Mouse (Mus musculus) hindbrain, embryonic 14.5 days (tissue): ENCODE results near the gene Cers5. TPM values are rescaled to one million over a fixed set of nuclear protein-coding genes. Genes with fewer than 3 reads are reported as not detected.
"Not testable (repeated sequence)": the region's sequence is repeated elsewhere in the genome, so short reads cannot be mapped to it uniquely, and the experiment has no call there.

ENCODE experiments used
- ATAC-seq: fragments of 200-750 bp; cut with Nextera tagmentation; 2 replicates; pipeline ENCODE4 v1.8.0; 2017; ENCODE audit warnings: moderate number of reproducible peaks, mild to moderate bottlenecking, moderate TSS enrichment, moderate library complexity; ENCODE audit not compliant: low FRiP score
- DNase-seq: peaks from one replicate; pipeline ENCODE4 v3.0.0-alpha.2; 2015; ENCODE audit warnings: low spot score
- H3K27ac ChIP-seq: fragments of 300-500 bp; sonication (generic); 2 replicates; pipeline ENCODE4 v1.5.1; 2014; ENCODE audit warnings: mild to moderate bottlenecking, moderate library complexity
- H3K27me3 ChIP-seq: fragments of 300-500 bp; sonication (generic); 2 replicates; pipeline ENCODE4 v1.6.1; 2014; ENCODE audit warnings: mild to moderate bottlenecking, low read length, mixed read lengths; ENCODE audit not compliant: control insufficient read depth, insufficient read depth
- H3K36me3 ChIP-seq: fragments of 300-500 bp; sonication (generic); replicated peaks from 2 replicates; pipeline ENCODE4 v1.6.1; 2014; ENCODE audit not compliant: control insufficient read depth, insufficient read depth
- H3K4me1 ChIP-seq: fragments of 300-500 bp; sonication (generic); replicated peaks from 2 replicates; pipeline ENCODE4 v1.6.1; 2014; ENCODE audit warnings: antibody characterized with exemption, low read length, mixed read lengths; ENCODE audit not compliant: control insufficient read depth, insufficient read depth
- H3K4me2 ChIP-seq: fragments of 300-500 bp; sonication (generic); replicated peaks from 2 replicates; pipeline ENCODE4 v1.6.1; 2014; ENCODE audit warnings: mild to moderate bottlenecking, moderate library complexity
- H3K4me3 ChIP-seq: fragments of 300-500 bp; sonication (generic); replicated peaks from 2 replicates; pipeline ENCODE4 v1.5.1; 2014; ENCODE audit warnings: mild to moderate bottlenecking, low read length
- H3K9ac ChIP-seq: fragments of 300-500 bp; sonication (generic); 2 replicates; pipeline ENCODE4 v1.6.1; 2014
- H3K9me3 ChIP-seq: fragments of 300-500 bp; sonication (generic); 2 replicates; pipeline ENCODE4 v1.6.1; 2016; ENCODE audit warnings: low read length; ENCODE audit not compliant: control insufficient read depth
- WGBS: fragments of 180-500 bp; shearing (Covaris S2); extraction: QIAGEN DNeasy Blood & Tissue Kit; methylation state at CpG from one replicate; pipeline ENCODE4 v1.1.7; 2014; 5-methylcytosine and 5-hydroxymethylcytosine counted together
- polyA plus RNA-seq: library from polyadenylated mRNA; unstranded; fragments of >200 nt; fragmentation: Nextera tagmentation; extraction: Ambion mirVana; gene quantifications from 2 replicates; pipeline ENCODE4 v1.2.1, GENCODE M21; 2014

Cers5 gene
- 78.5 and 89.3 TPM in 2 replicates for polyA plus RNA-seq

DNA sequence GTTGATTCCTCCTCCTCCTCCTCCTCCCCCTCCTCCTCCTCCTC, at the start of gene Cers5:
Gene Cers5, minus strand, starts transcription at position 5 of the 44 bp plus-strand sequence.
- not testable (repeated sequence) for ATAC-seq, DNase-seq, H3K27me3 ChIP-seq, H3K36me3 ChIP-seq, H3K9me3 ChIP-seq
- Histone ChIP-seq H3K4me2 (peak within 1 kb of the TSS; percentile 52), H3K27ac (peak within 1 kb of the TSS; percentile 91), H3K9ac (peak within 1 kb of the TSS; percentile 86), H3K4me1 (peaks cover 15% of the 10 kb centered on the region), H3K4me3 (peak within 1 kb of the TSS; percentile 71)

DNA sequence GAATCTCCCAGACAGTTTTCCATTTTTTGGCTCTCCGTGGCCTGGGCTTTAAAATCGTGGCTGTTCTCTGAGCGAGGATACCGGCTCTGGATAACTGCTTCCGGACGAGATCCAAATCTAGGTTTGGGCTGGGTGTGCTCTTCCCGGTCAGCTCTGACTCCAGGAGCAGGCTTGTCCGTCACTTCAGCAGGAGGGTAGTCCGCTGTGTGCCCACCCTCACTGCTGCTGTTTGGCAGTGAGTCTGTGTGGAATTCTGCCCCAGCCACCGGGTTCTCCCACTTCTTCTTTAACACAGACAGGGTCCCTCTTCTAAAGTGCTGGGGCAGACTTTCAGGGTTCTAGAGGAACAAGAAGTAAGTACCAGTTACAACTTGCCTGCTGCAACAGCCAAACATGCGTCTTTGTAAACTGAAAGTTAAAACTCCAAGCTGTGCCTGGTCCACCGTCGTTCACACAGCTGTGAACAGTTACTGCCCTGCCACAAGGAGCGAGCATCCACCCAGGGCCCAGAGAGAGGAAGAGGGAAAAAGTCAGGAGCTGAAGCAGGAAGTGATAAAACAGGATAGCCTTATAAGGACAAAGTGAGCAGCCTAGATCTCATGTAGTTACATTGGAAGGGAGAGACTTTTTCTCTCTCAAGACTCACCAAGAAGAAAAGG, 47.1 kb upstream of the Cers5 start:
- no peaks in the 10 kb centered on the region for H3K27me3 ChIP-seq
- DNase-seq, result no peak
- H3K27ac ChIP-seq, result peak overlapping the region; percentile 78
- no peaks in the 10 kb centered on the region for H3K36me3 ChIP-seq
- ATAC-seq, result no peak
- H3K4me1 ChIP-seq, result peaks cover 17% of the 10 kb centered on the region
- WGBS, result 64% methylated on average over 14 of the region's 14 CpGs
- H3K9ac ChIP-seq, result peak overlapping the region; percentile 49; the same call in 1 of the 2 replicates
- no peaks in the 10 kb centered on the region for H3K9me3 ChIP-seq
- H3K4me2 ChIP-seq, result peak overlapping the region; percentile 27
- H3K4me3 ChIP-seq, result peak overlapping the region; percentile 21

DNA sequence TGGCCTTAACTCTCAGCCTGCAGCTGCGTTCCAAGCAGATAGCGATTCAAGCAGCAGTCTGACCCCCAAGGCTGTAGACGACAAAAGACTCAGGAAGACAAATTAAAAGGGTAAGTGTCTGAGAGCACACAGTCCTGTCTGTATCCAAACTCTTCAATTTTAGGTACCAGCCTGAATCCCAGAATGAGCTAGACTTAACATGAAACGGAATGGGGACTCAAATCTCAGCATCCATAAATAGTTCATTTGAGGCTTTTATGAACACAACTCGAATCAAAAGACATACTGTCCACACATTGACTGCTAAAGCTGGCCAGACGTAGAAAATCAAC, 46.4 kb upstream of the Cers5 start:
- WGBS, result 35% methylated on average over 6 of the region's 6 CpGs
- peaks cover 17% of the 10 kb centered on the region for H3K4me1 ChIP-seq
- H3K27ac ChIP-seq, result peak overlapping the region; percentile 78
- no peak for ATAC-seq
- peak overlapping the region; percentile 21 for H3K4me3 ChIP-seq
- H3K9me3 ChIP-seq, result no peaks in the 10 kb centered on the region
- peak overlapping the region; percentile 27 for H3K4me2 ChIP-seq
- peak overlapping the region; percentile 49 for H3K9ac ChIP-seq
- no peaks in the 10 kb centered on the region for H3K36me3 ChIP-seq
- no peak for DNase-seq
- no peaks in the 10 kb centered on the region for H3K27me3 ChIP-seq

DNA sequence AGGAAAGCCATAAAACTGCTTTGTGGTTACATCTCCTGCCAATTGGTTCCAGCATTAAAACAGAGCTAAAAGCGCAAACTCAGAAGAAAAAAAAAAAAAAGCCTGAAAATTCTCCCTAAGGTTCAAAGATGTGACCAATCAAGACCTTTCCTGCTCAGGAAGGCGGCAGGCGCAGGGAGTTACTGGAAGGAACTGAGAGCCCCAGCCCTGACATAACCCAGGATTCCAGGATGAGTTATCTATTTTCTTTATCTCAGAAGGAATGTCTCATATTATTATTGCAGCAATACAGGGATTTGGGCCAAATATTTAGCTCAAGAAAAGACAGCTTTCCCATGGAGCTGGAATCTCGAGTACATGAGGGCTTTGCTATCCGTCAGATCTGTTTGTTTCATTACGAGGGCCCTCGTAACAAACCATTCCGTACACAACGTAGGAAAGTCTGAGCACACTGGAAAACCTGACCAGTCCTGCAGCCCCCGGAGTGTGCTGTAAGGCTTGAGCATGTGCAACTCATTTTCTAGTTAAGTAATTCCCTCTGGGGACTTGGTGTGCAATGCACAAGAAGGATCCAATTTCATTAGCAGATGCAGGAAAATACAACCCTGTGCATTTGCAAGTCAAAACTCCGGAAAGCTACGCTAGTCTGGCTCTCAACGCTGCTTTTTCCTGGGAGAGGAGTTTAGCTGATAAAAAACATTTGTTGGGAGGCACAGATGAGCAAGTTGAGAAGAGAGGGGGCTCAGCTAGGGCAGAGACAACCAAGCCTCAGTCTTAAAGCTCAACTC, 45.8 kb upstream of the Cers5 start:
- ATAC-seq, result peak; percentile 53; the same call in 1 of the 2 replicates
- Histone ChIP-seq H3K36me3 (no peaks in the 10 kb centered on the region), H3K4me2 (peak overlapping the region; percentile 27), H3K9ac (peak overlapping the region; percentile 49), H3K4me3 (peak overlapping the region; percentile 21), H3K4me1 (peaks cover 17% of the 10 kb centered on the region), H3K27ac (peak overlapping the region; percentile 78), H3K9me3 (no peaks in the 10 kb centered on the region), H3K27me3 (no peaks in the 10 kb centered on the region)
- WGBS, result 14% methylated on average over 13 of the region's 13 CpGs
- DNase-seq, result peak; percentile 56

DNA sequence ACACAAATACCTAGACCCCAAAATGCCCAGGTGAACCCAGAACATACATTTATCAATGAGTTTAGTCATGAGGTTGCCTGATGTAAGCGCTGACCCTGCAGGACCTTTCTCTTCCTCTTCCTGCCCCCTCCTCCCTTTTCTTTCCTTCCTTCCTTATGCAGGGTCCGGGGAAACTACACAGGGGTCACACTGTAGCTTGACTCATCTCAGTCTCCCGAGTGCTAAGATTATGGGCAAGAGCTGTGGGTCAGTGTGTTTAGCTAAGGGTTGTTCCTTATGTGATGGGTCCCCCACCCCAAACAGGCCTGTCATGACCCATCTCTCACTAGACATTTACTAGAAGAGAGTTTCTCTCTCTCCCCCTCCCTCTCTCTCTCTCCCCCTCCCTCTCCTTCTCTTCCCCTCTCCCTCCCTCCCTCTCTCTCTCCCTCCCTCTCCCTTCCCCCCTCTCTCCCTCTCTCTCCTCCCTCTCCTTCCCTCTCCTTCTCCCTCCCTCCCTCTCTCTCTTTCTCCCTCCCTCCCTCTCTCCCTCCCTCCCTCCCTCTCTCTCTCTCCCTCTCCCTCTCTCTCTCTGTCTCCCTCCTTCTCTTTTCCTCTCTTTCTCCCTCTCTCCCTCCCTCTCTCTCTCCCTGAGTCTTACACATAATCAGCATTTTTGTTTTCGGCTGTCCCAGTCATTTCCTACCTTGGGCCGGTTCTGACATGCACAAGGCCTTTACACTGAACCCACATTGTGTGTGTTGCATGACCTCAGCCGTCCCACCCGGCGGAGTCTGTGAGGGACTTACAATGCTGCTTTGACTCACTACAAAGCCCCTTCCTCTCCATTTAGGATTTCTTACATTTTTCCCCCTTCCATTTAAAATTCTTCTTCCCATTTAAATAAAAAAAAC, 44.9 kb upstream of the Cers5 start:
- Histone ChIP-seq H3K9me3 (no peaks in the 10 kb centered on the region), H3K27ac (peak overlapping the region; percentile 78), H3K9ac (no peak overlapping the region; the same call in 1 of the 2 replicates), H3K4me2 (peak overlapping the region; percentile 27), H3K36me3 (no peaks in the 10 kb centered on the region), H3K4me1 (peaks cover 17% of the 10 kb centered on the region), H3K27me3 (no peaks in the 10 kb centered on the region), H3K4me3 (peak overlapping the region; percentile 21; the same call in 1 of the 2 replicates)
- ATAC-seq (no peak), DNase-seq (no peak)
- WGBS, result 31% methylated on average over 8 of the region's 8 CpGs

DNA sequence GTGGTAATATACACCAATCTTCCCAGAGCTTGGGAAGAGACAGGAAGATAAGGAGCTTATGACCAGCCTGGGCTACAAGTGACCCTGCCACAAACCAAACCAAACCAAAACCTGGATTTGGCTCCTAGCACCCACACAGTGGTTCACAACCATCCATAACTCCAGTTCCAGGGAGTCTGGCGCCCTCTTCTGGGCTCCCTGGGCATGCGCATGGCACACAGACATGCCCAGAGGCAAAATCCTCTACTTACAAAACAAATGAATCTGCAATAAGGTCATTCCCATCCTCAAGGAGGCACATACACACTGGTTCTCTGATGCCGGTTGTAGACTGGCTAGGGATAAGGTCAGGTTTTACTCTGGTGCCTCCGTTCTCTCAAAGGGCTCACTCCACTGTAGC, 43.3 kb upstream of the Cers5 start:
- Histone ChIP-seq H3K27ac (no peak overlapping the region), H3K9me3 (no peaks in the 10 kb centered on the region), H3K4me3 (no peak overlapping the region), H3K4me1 (peaks cover 17% of the 10 kb centered on the region), H3K27me3 (no peaks in the 10 kb centered on the region), H3K36me3 (no peaks in the 10 kb centered on the region), H3K4me2 (no peak overlapping the region), H3K9ac (no peak overlapping the region)
- WGBS, result 90% methylated on average over 4 of the region's 4 CpGs
- ATAC-seq (no peak), DNase-seq (no peak)

DNA sequence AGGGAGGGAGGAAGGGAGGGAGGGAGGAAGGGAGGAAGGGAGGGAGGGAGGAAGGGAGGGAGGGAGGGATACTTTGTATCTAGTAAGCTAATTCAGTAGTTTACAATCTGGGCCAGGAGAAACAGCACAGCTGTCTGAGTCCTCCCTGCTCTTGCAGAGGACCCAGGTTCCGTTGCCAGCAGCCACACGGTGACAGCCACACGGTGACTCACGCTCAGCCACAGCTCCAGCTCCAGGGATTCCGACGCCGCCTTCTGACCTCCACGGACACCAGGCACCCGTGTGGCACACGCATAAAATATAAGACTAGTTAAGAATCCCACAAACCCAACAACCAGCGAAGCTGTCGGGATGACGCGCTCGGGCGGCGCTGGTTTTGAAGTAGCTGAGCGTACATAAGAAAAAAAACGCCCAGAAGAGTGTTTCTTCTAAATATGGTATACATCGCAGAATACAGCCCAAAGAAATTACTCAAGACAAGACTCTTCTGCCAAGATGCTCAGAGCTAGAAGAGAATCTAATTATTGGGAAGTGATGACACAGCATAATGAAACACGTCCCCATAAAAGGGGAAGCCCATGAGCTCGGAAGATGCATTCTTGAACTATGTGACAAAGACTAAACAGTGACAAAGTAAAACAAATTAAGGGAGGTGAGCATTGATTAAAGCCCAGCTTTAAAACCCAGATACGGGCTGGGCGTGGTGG, 42.0 kb upstream of the Cers5 start:
- Histone ChIP-seq H3K36me3 (no peaks in the 10 kb centered on the region), H3K4me1 (peaks cover 17% of the 10 kb centered on the region), H3K4me3 (no peak overlapping the region), H3K4me2 (no peak overlapping the region), H3K9ac (no peak overlapping the region), H3K27me3 (no peaks in the 10 kb centered on the region), H3K27ac (no peak overlapping the region), H3K9me3 (no peaks in the 10 kb centered on the region)
- ATAC-seq, result no peak
- WGBS, result 85% methylated on average over 24 of the region's 24 CpGs
- DNase-seq, result no peak

DNA sequence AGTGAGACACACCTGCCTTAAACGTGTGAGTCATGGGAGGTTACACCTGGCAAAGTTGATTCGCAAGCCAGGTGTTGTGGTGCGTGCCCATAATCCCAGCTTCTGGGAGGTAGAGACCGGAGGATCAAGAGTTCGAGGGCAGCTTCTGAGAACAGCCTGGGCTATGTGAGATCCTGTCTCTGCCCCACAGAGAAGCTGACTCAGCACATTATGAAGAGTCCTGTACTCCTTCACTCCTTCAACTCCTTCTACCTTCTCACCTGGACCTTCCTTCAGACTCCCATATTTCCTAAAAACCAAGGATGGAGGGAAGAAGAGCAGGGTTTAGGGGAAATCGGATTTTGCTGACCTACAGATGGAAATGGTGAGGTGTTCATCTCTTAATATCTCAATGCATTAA, 41.0 kb upstream of the Cers5 start:
- Histone ChIP-seq H3K4me1 (peaks cover 9% of the 10 kb centered on the region), H3K36me3 (no peaks in the 10 kb centered on the region), H3K9ac (no peak overlapping the region), H3K27me3 (no peaks in the 10 kb centered on the region), H3K4me2 (no peak overlapping the region), H3K4me3 (no peak overlapping the region), H3K27ac (no peak overlapping the region), H3K9me3 (no peaks in the 10 kb centered on the region)
- no peak for ATAC-seq
- DNase-seq, result no peak
- WGBS, result 96% methylated on average over 6 of the region's 6 CpGs

DNA sequence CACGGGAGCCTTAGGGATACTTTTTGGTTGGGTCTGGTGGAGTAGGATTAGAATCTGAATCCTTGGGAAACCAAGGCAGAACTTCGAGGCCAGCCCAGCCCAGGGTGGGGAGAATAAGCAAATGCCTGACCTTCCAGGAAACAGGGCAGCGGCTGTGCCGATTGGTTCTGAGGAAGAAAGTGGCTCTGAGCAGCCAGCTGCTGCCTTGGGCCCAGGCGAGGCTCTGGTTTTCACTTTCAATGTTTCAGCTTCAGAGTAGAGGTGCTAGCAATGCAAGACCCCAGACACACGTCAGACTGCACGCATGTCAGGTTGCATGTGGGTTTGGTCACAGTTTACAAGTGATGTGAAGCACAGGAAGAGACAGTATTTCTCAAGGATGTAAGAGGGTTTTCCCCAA, 39.4 kb upstream of the Cers5 start:
- WGBS, result 76% methylated on average over 7 of the region's 7 CpGs
- no peak for ATAC-seq
- H3K36me3 ChIP-seq, result no peaks in the 10 kb centered on the region
- no peaks in the 10 kb centered on the region for H3K27me3 ChIP-seq
- H3K4me2 ChIP-seq, result no peak overlapping the region
- no peaks in the 10 kb centered on the region for H3K9me3 ChIP-seq
- no peak overlapping the region for H3K9ac ChIP-seq
- no peak overlapping the region for H3K4me3 ChIP-seq
- no peak overlapping the region for H3K27ac ChIP-seq
- no peak for DNase-seq
- H3K4me1 ChIP-seq, result peaks cover 14% of the 10 kb centered on the region
